Mouse (Mus musculus) kidney, postnatal 0 days (tissue): Measurements from ENCODE around the gene Olfr1359. TPM values are rescaled to one million over a fixed set of nuclear protein-coding genes. Genes with fewer than 3 reads are reported as not detected.
"Not testable (repeated sequence)": the region's sequence is repeated elsewhere in the genome, so short reads cannot be mapped to it uniquely, and the experiment has no call there.

Experiments
- ATAC-seq: fragments of 200-750 bp; cut with Nextera tagmentation; replicated peaks from 2 replicates; pipeline ENCODE4 v1.8.0; 2017; ENCODE audit warnings: low read depth, moderate number of reproducible peaks, moderate TSS enrichment, moderate library complexity; ENCODE audit not compliant: low FRiP score
- DNase-seq: peaks from one replicate; pipeline ENCODE4 v3.0.0-alpha.2; 2016; ENCODE audit warnings: low spot score
- H3K27ac ChIP-seq: fragments of 300-500 bp; sonication (generic); 2 replicates; pipeline ENCODE4 v1.5.1; 2014; ENCODE audit warnings: mild to moderate bottlenecking
- H3K27me3 ChIP-seq: fragments of 300-500 bp; sonication (generic); 2 replicates; pipeline ENCODE4 v1.6.1; 2014; ENCODE audit warnings: low read length, mixed read lengths; ENCODE audit not compliant: insufficient read depth
- H3K36me3 ChIP-seq: fragments of 300-500 bp; sonication (generic); 2 replicates; pipeline ENCODE4 v1.6.1; 2014; ENCODE audit warnings: low read length, mixed read lengths; ENCODE audit not compliant: insufficient read depth
- H3K4me1 ChIP-seq: fragments of 300-500 bp; sonication (generic); replicated peaks from 2 replicates; pipeline ENCODE4 v1.6.1; 2014; ENCODE audit warnings: antibody characterized with exemption, low read length, mixed read lengths; ENCODE audit not compliant: insufficient read depth
- H3K4me2 ChIP-seq: fragments of 300-500 bp; sonication (generic); 2 replicates; pipeline ENCODE4 v1.6.1; 2014; ENCODE audit warnings: mild to moderate bottlenecking, low read length, moderate library complexity, mixed read lengths
- H3K4me3 ChIP-seq: fragments of 300-500 bp; sonication (generic); replicated peaks from 2 replicates; pipeline ENCODE4 v1.5.1; 2014; ENCODE audit warnings: low read depth, low read length
- H3K9ac ChIP-seq: fragments of 300-500 bp; sonication (generic); 2 replicates; pipeline ENCODE4 v1.6.1; 2014; ENCODE audit warnings: low read depth, low read length
- H3K9me3 ChIP-seq: fragments of 300-500 bp; sonication (generic); replicated peaks from 2 replicates; pipeline ENCODE4 v1.6.1; 2016; ENCODE audit warnings: low read length, inconsistent platforms, mixed read lengths
- CTCF ChIP-seq: IDR thresholded peaks from 2 replicates; pipeline ENCODE4 v1.5.1; 2016; ENCODE audit warnings: antibody characterized with exemption, low read depth, mild to moderate bottlenecking, moderate library complexity
- WGBS: fragments of 180-500 bp; shearing (Covaris S2); extraction: QIAGEN DNeasy Blood & Tissue Kit; methylation state at CpG from one replicate; pipeline ENCODE4 v1.1.7; 2014; 5-methylcytosine and 5-hydroxymethylcytosine counted together
- polyA plus RNA-seq: library from polyadenylated mRNA; unstranded; fragments of >200 nt; fragmentation: Nextera tagmentation; extraction: Ambion mirVana; gene quantifications from 2 replicates; pipeline ENCODE4 v1.2.1, GENCODE M21; 2015

Olfr1359 gene
- polyA plus RNA-seq, 1 experiment from 2014 or later = not detected

DNA sequence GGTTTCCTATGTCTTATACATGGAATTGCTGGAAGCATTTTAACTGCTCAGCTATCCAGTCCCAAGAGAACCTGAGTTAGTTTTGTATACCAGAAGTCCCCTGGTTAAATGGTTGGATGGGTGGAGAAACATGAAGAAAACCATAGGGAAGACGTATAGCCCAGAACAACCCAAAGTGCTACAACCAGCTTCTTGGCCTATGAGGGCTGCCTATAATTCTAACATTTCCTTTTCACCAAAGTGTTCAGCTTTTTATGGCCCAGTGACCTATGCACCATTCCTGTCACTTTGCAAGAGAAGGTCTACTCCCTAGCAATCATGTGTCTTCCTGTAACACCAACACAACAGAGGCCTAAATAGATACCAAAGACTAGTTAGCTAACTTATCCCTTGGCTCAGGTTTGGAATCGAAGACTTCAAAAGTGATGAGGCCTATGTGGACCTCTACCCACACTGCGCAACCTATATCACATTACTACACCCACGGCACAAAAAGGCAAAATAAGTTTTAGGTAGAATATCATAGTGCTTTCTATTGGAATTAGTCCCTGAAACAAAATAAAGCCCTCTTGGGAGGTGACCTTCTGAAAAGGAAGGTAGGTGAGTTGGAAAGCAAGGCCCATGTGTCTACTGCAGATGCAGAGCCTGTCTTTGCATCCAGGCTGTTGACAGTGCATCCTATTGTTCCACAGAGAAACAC lies 20.6 kb downstream of the Olfr1359 start:
- peak; percentile 21 for DNase-seq
- no peak for ATAC-seq
- H3K4me3 ChIP-seq = peak overlapping the region; percentile 33; the same call in 1 of the 2 replicates
- peak overlapping the region; percentile 70; the same call in 1 of the 2 replicates for H3K27ac ChIP-seq
- H3K9me3 ChIP-seq = no peaks in the 10 kb centered on the region
- peaks cover 18% of the 10 kb centered on the region for H3K4me1 ChIP-seq
- TF ChIP-seq CTCF = no peak
- H3K36me3 ChIP-seq = no peaks in the 10 kb centered on the region
- peak overlapping the region; percentile 57; the same call in 1 of the 2 replicates for H3K9ac ChIP-seq
- peak overlapping the region; percentile 64 for H3K4me2 ChIP-seq
- H3K27me3 ChIP-seq = no peaks in the 10 kb centered on the region
- 44% methylated on average over 4 of the region's 4 CpGs for WGBS

- Histone ChIP-seq H3K4me3 (peak overlapping the region; percentile 35), H3K9ac (peak overlapping the region; percentile 36; the same call in 1 of the 2 replicates), H3K27ac (peak overlapping the region; percentile 87), H3K4me1 (peaks cover 16% of the 10 kb centered on the region), H3K4me2 (peak overlapping the region; percentile 62)
- not testable (repeated sequence) for H3K36me3 ChIP-seq, H3K27me3 ChIP-seq, H3K9me3 ChIP-seq
- DNase-seq (peak; percentile 34), ATAC-seq (peak; percentile 30; the same call in 1 of the 2 replicates)
- 3% methylated on average over 19 of the region's 44 CpGs for WGBS
Observed at GRCm38 (mm10) chr13:21721107-21721756, 23.3 kb downstream of the Olfr1359 start.

DNA sequence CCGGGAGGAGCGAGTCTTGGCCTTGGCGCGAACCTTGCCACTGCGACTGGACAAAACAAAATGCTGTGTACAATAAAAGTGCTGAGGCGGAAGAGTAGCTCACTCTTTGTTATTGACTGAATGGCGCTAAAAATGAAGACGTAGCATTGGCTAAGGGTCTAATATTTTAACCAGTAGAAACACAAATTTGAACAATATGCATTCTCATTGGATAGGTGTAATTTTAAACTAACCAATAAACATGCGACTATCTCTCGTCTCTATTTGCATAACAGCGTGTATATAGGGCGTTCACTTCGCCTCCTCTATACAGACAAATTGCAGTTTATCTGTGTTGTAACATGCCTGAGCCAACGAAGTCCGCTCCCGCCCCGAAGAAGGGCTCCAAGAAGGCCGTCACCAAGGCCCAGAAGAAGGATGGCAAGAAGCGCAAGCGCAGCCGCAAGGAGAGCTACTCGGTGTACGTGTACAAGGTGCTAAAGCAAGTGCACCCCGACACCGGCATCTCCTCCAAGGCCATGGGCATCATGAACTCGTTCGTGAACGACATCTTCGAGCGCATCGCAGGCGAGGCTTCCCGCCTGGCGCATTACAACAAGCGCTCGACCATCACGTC lies 24.0 kb downstream of the Olfr1359 start, which contains the start of gene Hist1h2bm:
Gene Hist1h2bm, plus strand, starts transcription at position 288 of the 616 bp plus-strand sequence.
- Histone ChIP-seq H3K9ac (peak within 1 kb of the TSS; percentile 46), H3K4me1 (peaks cover 13% of the 10 kb centered on the region), H3K4me2 (peak within 1 kb of the TSS; percentile 62), H3K27ac (peak within 1 kb of the TSS; percentile 87), H3K4me3 (peak within 1 kb of the TSS; percentile 35)
- peak; percentile 95 for ATAC-seq
- peak; percentile 98 for DNase-seq
- WGBS = under 1% methylated on average over 37 of the region's 37 CpGs
- H3K27me3 ChIP-seq, H3K36me3 ChIP-seq, H3K9me3 ChIP-seq: not testable (repeated sequence)

GRCm38 (mm10) chr13:21722373-21722925 lies 24.5 kb downstream of the Olfr1359 start:
- 0 out of 2 replicates have a peak, but pooled peaks have one; percentile 20 for ATAC-seq
- DNase-seq = peak; percentile 37
- H3K36me3 ChIP-seq = no peaks in the 10 kb centered on the region
- H3K9ac ChIP-seq = peak overlapping the region; percentile 46; the same call in 1 of the 2 replicates
- peak overlapping the region; percentile 16; the same call in 1 of the 2 replicates for H3K4me3 ChIP-seq
- no peaks in the 10 kb centered on the region for H3K9me3 ChIP-seq
- peak overlapping the region; percentile 84 for H3K27ac ChIP-seq
- H3K4me1 ChIP-seq = peaks cover 10% of the 10 kb centered on the region
- H3K27me3 ChIP-seq = no peaks in the 10 kb centered on the region
- TF ChIP-seq CTCF = no peak
- peak overlapping the region; percentile 52 for H3K4me2 ChIP-seq
- 4% methylated on average over 11 of the region's 11 CpGs for WGBS

DNA sequence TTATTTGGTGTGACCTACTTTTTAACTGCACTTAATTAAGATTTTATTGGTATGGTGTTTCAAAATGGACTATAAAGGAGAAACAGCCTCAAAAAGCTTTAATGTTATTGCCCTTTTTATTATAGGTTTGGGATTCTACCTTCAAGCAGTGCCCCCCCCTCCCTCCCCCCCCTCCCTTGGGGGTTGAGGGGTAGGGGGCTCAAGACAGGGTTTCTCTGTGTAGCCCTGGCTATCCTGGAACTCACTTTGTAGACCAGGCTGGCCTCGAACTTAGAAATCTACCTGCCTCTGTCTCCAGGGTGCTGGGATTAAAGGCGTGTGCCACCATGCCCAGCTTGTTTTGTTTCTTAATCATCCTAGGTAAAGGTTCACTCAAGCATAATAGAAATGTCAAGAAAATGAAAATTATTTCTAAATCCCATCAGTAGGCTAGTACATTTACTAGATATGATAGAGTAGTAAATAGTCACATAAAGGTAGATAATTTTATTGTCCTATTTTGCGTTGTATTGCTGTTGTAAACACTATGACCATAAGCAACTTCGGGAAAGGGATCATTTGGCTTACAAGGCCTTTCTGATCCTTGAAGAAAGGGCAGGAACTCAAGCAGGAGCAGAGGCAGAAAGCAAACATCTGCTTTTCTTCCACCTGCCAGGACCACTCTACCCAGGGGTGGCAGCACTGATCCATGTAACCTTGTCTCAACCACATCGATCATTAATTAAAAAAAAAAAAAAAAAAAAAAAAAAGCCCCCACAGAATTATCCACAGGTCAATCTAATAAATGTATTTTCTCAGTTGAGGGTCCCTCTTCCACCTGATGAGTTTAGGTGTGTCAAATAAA lies 25.3 kb downstream of the Olfr1359 start:
- no peaks in the 10 kb centered on the region for H3K27me3 ChIP-seq
- 34% methylated on average over 5 of the region's 5 CpGs for WGBS
- ATAC-seq (no peak), DNase-seq (peak; percentile 37)
- H3K27ac ChIP-seq = no peak overlapping the region
- no peak overlapping the region for H3K4me2 ChIP-seq
- peaks cover 7% of the 10 kb centered on the region for H3K4me1 ChIP-seq
- H3K9me3 ChIP-seq = no peaks in the 10 kb centered on the region
- H3K9ac ChIP-seq = no peak overlapping the region
- H3K4me3 ChIP-seq = no peak overlapping the region
- H3K36me3 ChIP-seq = no peaks in the 10 kb centered on the region
- no peak; the same call in 1 of the 2 replicates for TF ChIP-seq CTCF
